Mouse (Mus musculus) ES-Bruce4 (cell line): ENCODE measurements around the gene Dlg4.

Experiments
- CTCF ChIP-seq: IDR thresholded peaks from one replicate; pipeline ENCODE4 v1.8.1; 2011; ENCODE audit warnings: low read depth, low read length
- EP300 ChIP-seq: IDR thresholded peaks from 2 replicates; pipeline ENCODE4 v1.6.1; 2011; ENCODE audit warnings: low read depth, low read length; ENCODE audit not compliant: insufficient read depth
- POLR2A ChIP-seq: IDR thresholded peaks from one replicate; pipeline ENCODE4 v1.8.1; 2011; ENCODE audit warnings: low read length; ENCODE audit not compliant: insufficient read depth

GRCm38 (mm10) chr11:69970775-69971174, 46.0 kb upstream of the Dlg4 start:
- TF ChIP-seq CTCF (no peak), EP300 (no peak), POLR2A (no peak)
